ENCODE assay signal across 8 mouse cellular contexts in the genomic region with DNA sequence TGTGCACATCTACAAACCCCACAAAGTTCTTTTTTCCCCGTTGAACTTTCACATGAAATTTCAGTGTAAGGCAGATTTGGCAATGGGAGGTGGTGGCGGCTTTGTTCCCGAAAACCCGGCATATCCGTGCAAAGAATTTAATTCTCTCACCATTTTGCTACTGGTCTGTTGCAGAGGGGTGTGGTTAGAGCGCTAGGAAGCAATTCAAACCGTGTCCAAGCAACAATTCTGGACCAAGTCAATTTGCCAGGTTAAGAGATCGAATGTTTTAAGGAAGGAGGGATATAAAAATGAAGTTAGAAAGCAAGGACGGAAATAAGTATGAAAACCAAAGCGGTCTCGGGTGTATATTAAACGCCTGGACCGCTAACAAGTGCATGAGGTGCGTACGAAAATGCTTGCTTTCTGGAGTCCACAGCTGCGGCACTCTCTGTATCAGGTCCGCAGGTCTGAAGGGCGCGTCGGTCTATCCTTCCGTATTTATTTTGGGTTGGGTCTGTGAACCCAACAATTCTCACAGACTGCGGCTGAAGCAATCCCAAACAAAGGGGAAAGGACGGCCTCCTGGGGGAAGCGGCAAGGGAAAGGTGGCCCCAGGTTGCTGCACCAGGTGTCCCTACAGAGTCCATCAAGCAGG. TPM values are rescaled to one million over a fixed set of nuclear protein-coding genes. Genes with fewer than 3 reads are reported as not detected.
DNase-seq lines count a peak whose midpoint lies in the region; ATAC-seq and TF ChIP-seq lines count a peak whose summit lies in the region.

No protein-coding gene starts in this region.

- peaks cover 4% of the 10 kb centered on the region; the same call in 1 of the 2 replicates for H3K9me3 ChIP-seq in kidney, embryonic 14.5 days (ENCODE audit: control insufficient read depth, low read length)
- no peaks in the 10 kb centered on the region for H3K9me3 ChIP-seq in erythroblast, embryonic 14.5 days (ENCODE audit: control insufficient read depth, low read length)
- H3K9me3 ChIP-seq in hindbrain, postnatal 0 days (ENCODE audit: low read length): 0 out of 2 replicates have a peak, but pooled peaks cover 2% of the 10 kb centered on the region
- H3K9me3 ChIP-seq in megakaryocyte, embryonic 14.5 days: peaks cover 10% of the 10 kb centered on the region; the same call in 1 of the 2 replicates

- no peaks in the 10 kb centered on the region for H3K27me3 ChIP-seq in kidney, embryonic 14.5 days (ENCODE audit: control insufficient read depth, insufficient read depth, low read length)
- peaks cover 39% of the 10 kb centered on the region for H3K27me3 ChIP-seq in erythroblast, embryonic 14.5 days (ENCODE audit: control insufficient read depth)
- no peaks in the 10 kb centered on the region for H3K27me3 ChIP-seq in hindbrain, postnatal 0 days (ENCODE audit: insufficient read depth, low read length)
- peaks cover 15% of the 10 kb centered on the region for H3K27me3 ChIP-seq in megakaryocyte, embryonic 14.5 days (replicated peaks)

- peak overlapping the region; percentile 59 for H3K9ac ChIP-seq in kidney, embryonic 14.5 days (ENCODE audit: low read depth, low read length)
- peak overlapping the region; percentile 85 for H3K9ac ChIP-seq in hindbrain, postnatal 0 days (replicated peaks; ENCODE audit: low read length)

- intact Hi-C loops in gastrocnemius, postnatal 14 days (cut with DNase I; ENCODE audit: low total_unique reads): no loop called here

- H3K4me3 ChIP-seq in kidney, embryonic 14.5 days (ENCODE audit: low read length): peak overlapping the region; percentile 86
- H3K4me3 ChIP-seq in erythroblast, embryonic 14.5 days (replicated peaks): peak overlapping the region; percentile 71
- H3K4me3 ChIP-seq in hindbrain, postnatal 0 days (ENCODE audit: low read length): peak overlapping the region; percentile 87
- peak overlapping the region; percentile 96 for H3K4me3 ChIP-seq in megakaryocyte, embryonic 14.5 days (replicated peaks)

- WGBS in kidney, embryonic 14.5 days: 1% methylated on average over 24 of the region's 24 CpGs
- whole genome bisulfite sequencing in hindbrain, postnatal 0 days: under 1% methylated on average over 24 of the region's 24 CpGs

- H3K4me1 ChIP-seq in kidney, embryonic 14.5 days (ENCODE audit: control insufficient read depth, insufficient read depth, low read length): no peaks in the 10 kb centered on the region
- H3K4me1 ChIP-seq in erythroblast, embryonic 14.5 days (ENCODE audit: control insufficient read depth): peaks cover 20% of the 10 kb centered on the region
- peaks cover 6% of the 10 kb centered on the region; the same call in 1 of the 2 replicates for H3K4me1 ChIP-seq in hindbrain, postnatal 0 days (ENCODE audit: insufficient read depth, low read length)
- H3K4me1 ChIP-seq in megakaryocyte, embryonic 14.5 days: peaks cover 11% of the 10 kb centered on the region

- H3K36me3 ChIP-seq in kidney, embryonic 14.5 days (ENCODE audit: control insufficient read depth, insufficient read depth, low read length): no peaks in the 10 kb centered on the region
- H3K36me3 ChIP-seq in erythroblast, embryonic 14.5 days (ENCODE audit: control insufficient read depth): no peaks in the 10 kb centered on the region
- H3K36me3 ChIP-seq in hindbrain, postnatal 0 days (ENCODE audit: insufficient read depth, low read length): no peaks in the 10 kb centered on the region
- H3K36me3 ChIP-seq in megakaryocyte, embryonic 14.5 days (replicated peaks; ENCODE audit: low read length): peaks cover 37% of the 10 kb centered on the region

- no peak; the same call in 1 of the 2 replicates for ATAC-seq in kidney, embryonic 14.5 days (ENCODE audit: low FRiP score, low TSS enrichment)
- ATAC-seq in hindbrain, postnatal 0 days: no peak

- no peak for TF ChIP-seq CTCF in hindbrain, postnatal 0 days (IDR thresholded peaks at IDR 0.05; ENCODE audit: low read depth)

- H3K4me2 ChIP-seq in kidney, embryonic 14.5 days (replicated peaks; ENCODE audit: low read depth, low read length): peak overlapping the region; percentile 90
- H3K4me2 ChIP-seq in hindbrain, postnatal 0 days (ENCODE audit: low read depth, low read length): peak overlapping the region; percentile 88

- no peak for DNase-seq in kidney, adult 18-20 months
- DNase-seq in MN1 (ENCODE audit: low spot score): peak; percentile 35
- peak; percentile 52 for DNase-seq in hindbrain, postnatal 0 days (ENCODE audit: low spot score)
- DNase-seq in ovary, adult 18-20 months (ENCODE audit: low spot score): no peak
- no peak for DNase-seq in gastrocnemius, postnatal 14 days

- peak overlapping the region; percentile 32; the same call in 1 of the 2 replicates for H3K27ac ChIP-seq in kidney, embryonic 14.5 days (ENCODE audit: low read depth, low read length)
- peak overlapping the region; percentile 92 for H3K27ac ChIP-seq in hindbrain, postnatal 0 days

RNA-seq across cellular contexts. Expression of gene Nln, which starts 0.6 kb away (rescaled TPM):
- 13.9 and 21.5 TPM in 2 replicates for polyA plus RNA-seq in kidney, embryonic 14.5 days (2014; fragmentation: Nextera tagmentation; extraction: Ambion mirVana)
- 0.13 and 0.18 TPM in 2 replicates for polyA plus RNA-seq in erythroblast, embryonic 14.5 days (2012)
- total RNA-seq in hindbrain, postnatal 0 days (2014; rRNA removed): 67.3 and 71.6 TPM in 2 replicates
- polyA plus RNA-seq in hindbrain, postnatal 0 days (2015; fragmentation: Nextera tagmentation; extraction: Ambion mirVana): 52.9 and 53.7 TPM in 2 replicates
- polyA plus RNA-seq in megakaryocyte, embryonic 14.5 days (2012; ENCODE audit: insufficient read depth, low replicate concordance): 3.5 and 11.1 TPM in 2 replicates
- total RNA-seq in gastrocnemius, postnatal 14 days (2021): 1 to 10 TPM; 7.4 to 7.5 TPM

RNA-seq across cellular contexts. Expression of gene Sgtb, which starts 0.8 kb away (rescaled TPM):
- 3.2 and 6.1 TPM in 2 replicates for polyA plus RNA-seq in kidney, embryonic 14.5 days (2014; fragmentation: Nextera tagmentation; extraction: Ambion mirVana)
- polyA plus RNA-seq in erythroblast, embryonic 14.5 days (2012): not detected in 2 replicates
- total RNA-seq in hindbrain, postnatal 0 days (2014; rRNA removed): 26.8 and 36.7 TPM in 2 replicates
- polyA plus RNA-seq in hindbrain, postnatal 0 days (2015; fragmentation: Nextera tagmentation; extraction: Ambion mirVana): 24.3 and 24.9 TPM in 2 replicates
- 0.44 TPM in 1 of 2 replicates, not detected in the other for polyA plus RNA-seq in megakaryocyte, embryonic 14.5 days (2012; ENCODE audit: insufficient read depth, low replicate concordance)
- 1 to 10 TPM in 1 of 2 experiments, under 1 TPM in 1; 0.94 to 1.3 TPM for total RNA-seq in gastrocnemius, postnatal 14 days (2021)

Comparison
In these comparisons a context has a peak if more than half of its experiments do, and no peak if none do; other contexts are left out.
1. DNase-seq: peak in MN1 (single experiment) and hindbrain, postnatal 0 days (single experiment); none in kidney, adult 18-20 months (single experiment), ovary, adult 18-20 months (single experiment) and gastrocnemius, postnatal 14 days (single experiment).
2. Peak in every context shown above with its lines, with median percentiles within 50 percentile points of each other: H3K4me3 ChIP-seq.